Mouse (Mus musculus): ENCODE data around the gene Hist1h4c.

DNA sequence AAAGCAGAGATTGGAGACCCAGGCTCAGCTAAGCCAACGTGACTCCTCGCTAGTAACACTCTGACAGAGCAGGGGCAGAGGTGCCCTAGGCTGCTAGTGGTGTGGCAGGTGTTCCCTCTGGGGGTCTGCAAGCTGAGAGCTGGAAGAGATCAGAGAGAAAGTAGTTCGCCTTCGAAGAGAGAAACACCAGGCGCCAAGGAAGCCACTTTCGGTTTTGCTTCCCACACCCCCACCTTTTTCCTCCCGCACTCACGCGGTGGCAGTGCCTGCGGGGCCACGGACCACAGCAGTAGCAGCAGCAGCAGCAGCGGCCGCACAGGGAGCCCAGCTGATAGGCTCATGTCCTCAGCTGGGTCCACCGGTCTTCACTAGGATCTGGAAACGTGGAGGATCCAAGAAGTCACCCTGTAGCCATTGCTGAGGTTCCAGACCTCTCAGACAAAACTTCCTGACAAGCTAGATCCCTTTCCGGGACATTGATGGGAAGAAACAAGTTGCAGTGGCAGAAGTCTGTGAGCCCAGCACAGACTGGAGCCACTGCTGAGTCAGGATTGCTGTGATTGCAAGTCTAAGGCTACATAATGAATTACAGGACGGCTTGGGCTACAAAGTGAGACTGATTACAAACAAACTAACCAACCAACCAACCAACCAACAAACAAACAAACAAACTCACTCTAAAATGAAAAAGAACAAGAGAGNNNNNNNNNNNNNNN, 12.3 kb upstream of the Hist1h4c start, which contains the start of gene Hfe:
- TF ChIP-seq CTCF (conservative IDR thresholded peaks at IDR 0.05; ENCODE audit: low read length) (no peak), NANOG (IDR thresholded peaks at IDR 0.05; ENCODE audit: borderline replicate concordance, low read length) (no peak)

All from E14TG2a.4 (cell line).